8 mouse cellular contexts compared by ENCODE assay signal in genomic region chr4:44755553-44756133, GRCm38 (mm10). TPM values are rescaled to one million over a fixed set of nuclear protein-coding genes. Genes with fewer than 3 reads are reported as not detected.
DNase-seq lines count a peak whose midpoint lies in the region; ATAC-seq and TF ChIP-seq lines count a peak whose summit lies in the region.

Zcchc7 (plus strand) TSS chr4:44755877.

- H3K27ac ChIP-seq in ES-E14 (ENCODE audit: insufficient read depth, low read depth, low read length, poor library complexity, severe bottlenecking) = peak within 1 kb of the TSS; percentile 59; the same call in 1 of the 2 replicates
- H3K27ac ChIP-seq in forebrain, embryonic 11.5 days (ENCODE audit: low read depth, low read length) = peak within 1 kb of the TSS; percentile 79
- H3K27ac ChIP-seq in hindbrain, embryonic 11.5 days (ENCODE audit: low read depth, low read length) = peak within 1 kb of the TSS; percentile 94
- peak within 1 kb of the TSS; percentile 68 for H3K27ac ChIP-seq in liver, embryonic 14.5 days

- no peak for DNase-seq in heart, adult 8-10 months (ENCODE audit: low spot score)
- no peak for DNase-seq in heart, adult 18-20 months
- no peak for DNase-seq in ES-E14 (ENCODE audit: low read depth, low spot score)
- no peak for DNase-seq in forebrain, embryonic 11.5 days (ENCODE audit: low spot score)
- DNase-seq in hindbrain, embryonic 11.5 days (ENCODE audit: low spot score) = no peak
- no peak for DNase-seq in liver, embryonic 14.5 days (ENCODE audit: low read depth in 3 of 3, low spot score in 3 of 3)
- no peak for DNase-seq in yolk sac, embryonic 10.5 days (ENCODE audit: low spot score)
- DNase-seq in cerebellum, adult 11 months = no peak

- peak; percentile 36 for ATAC-seq in forebrain, embryonic 11.5 days (replicated peaks; ENCODE audit: low FRiP score)
- peak; percentile 65 for ATAC-seq in hindbrain, embryonic 11.5 days (ENCODE audit: low FRiP score)
- ATAC-seq in liver, embryonic 14.5 days (ENCODE audit: insufficient read depth) = peak; percentile 24

- TF ChIP-seq CTCF in liver, embryonic 14.5 days (IDR thresholded peaks at IDR 0.05; ENCODE audit: low read depth) = no peak

- TF ChIP-seq EP300 in liver, embryonic 14.5 days (IDR thresholded peaks at IDR 0.05; ENCODE audit: low read depth) = no peak

- H3K9me3 ChIP-seq in ES-E14 (ENCODE audit: control insufficient read depth, insufficient read depth, low read depth, low read length) = no peaks in the 10 kb centered on the region
- no peaks in the 10 kb centered on the region for H3K9me3 ChIP-seq in forebrain, embryonic 11.5 days (ENCODE audit: control insufficient read depth, low read length)
- H3K9me3 ChIP-seq in hindbrain, embryonic 11.5 days (ENCODE audit: control insufficient read depth, low read length) = no peaks in the 10 kb centered on the region
- no peaks in the 10 kb centered on the region for H3K9me3 ChIP-seq in liver, embryonic 14.5 days (ENCODE audit: control insufficient read depth, low read length)

- H3K4me2 ChIP-seq in forebrain, embryonic 11.5 days (ENCODE audit: low read depth, low read length, severe bottlenecking) = peak within 1 kb of the TSS; percentile 78
- peak within 1 kb of the TSS; percentile 62 for H3K4me2 ChIP-seq in hindbrain, embryonic 11.5 days (replicated peaks; ENCODE audit: low read depth, low read length)
- peak within 1 kb of the TSS; percentile 81 for H3K4me2 ChIP-seq in liver, embryonic 14.5 days (ENCODE audit: low read depth)

- no peaks in the 10 kb centered on the region for H3K4me1 ChIP-seq in ES-E14 (ENCODE audit: control insufficient read depth in 2 of 2, insufficient read depth in 2 of 2, low read length in 2 of 2, poor library complexity in 1 of 2)
- peaks cover 3% of the 10 kb centered on the region; the same call in 1 of the 2 replicates for H3K4me1 ChIP-seq in forebrain, embryonic 11.5 days (replicated peaks; ENCODE audit: control insufficient read depth, insufficient read depth, low read length)
- H3K4me1 ChIP-seq in hindbrain, embryonic 11.5 days (replicated peaks; ENCODE audit: control insufficient read depth, insufficient read depth, low read length) = no peaks in the 10 kb centered on the region
- peaks cover 4 to 6% of the 10 kb centered on the region in 2 experiments for H3K4me1 ChIP-seq in liver, embryonic 14.5 days (replicated peaks; ENCODE audit: control insufficient read depth in 2 of 2, insufficient read depth in 2 of 2, low read length in 1 of 2)

- in situ Hi-C loops in ES-E14 (cut with MboI; ENCODE audit: low sequenced_read_pairs in 2 of 2, unreplicated experiment in 2 of 2) = no loop called here

- 5% methylated on average over 15 of the region's 15 CpGs for WGBS in forebrain, embryonic 11.5 days
- WGBS in hindbrain, embryonic 11.5 days = 5% methylated on average over 15 of the region's 15 CpGs
- 4% methylated on average over 15 of the region's 15 CpGs for WGBS in liver, embryonic 14.5 days (ENCODE audit: insufficient replicate concordance)

- no peaks in the 10 kb centered on the region for H3K27me3 ChIP-seq in forebrain, embryonic 11.5 days (ENCODE audit: control insufficient read depth, insufficient read depth, low read length)
- H3K27me3 ChIP-seq in hindbrain, embryonic 11.5 days (ENCODE audit: control insufficient read depth, insufficient read depth, low read length) = no peaks in the 10 kb centered on the region
- H3K27me3 ChIP-seq in liver, embryonic 14.5 days (ENCODE audit: control insufficient read depth, insufficient read depth, low read length) = no peaks in the 10 kb centered on the region

- peak within 1 kb of the TSS; percentile 70 to 87 for H3K4me3 ChIP-seq in ES-E14 (ENCODE audit: insufficient read depth in 1 of 2, low read depth in 1 of 2, low read length in 2 of 2, poor library complexity in 1 of 2, severe bottlenecking in 1 of 2)
- H3K4me3 ChIP-seq in forebrain, embryonic 11.5 days (ENCODE audit: low read depth, low read length) = peak within 1 kb of the TSS; percentile 90
- H3K4me3 ChIP-seq in hindbrain, embryonic 11.5 days (ENCODE audit: low read depth, low read length) = peak within 1 kb of the TSS; percentile 92
- H3K4me3 ChIP-seq in liver, embryonic 14.5 days (ENCODE audit: insufficient read depth in 1 of 2, low read depth in 2 of 2, low read length in 2 of 2) = peak within 1 kb of the TSS; percentile 76 to 91

- H3K9ac ChIP-seq in ES-E14 (ENCODE audit: insufficient read depth, low read depth, low read length, poor library complexity, severe bottlenecking) = peak within 1 kb of the TSS; percentile 90
- peak within 1 kb of the TSS; percentile 81 for H3K9ac ChIP-seq in forebrain, embryonic 11.5 days (ENCODE audit: low read length)
- H3K9ac ChIP-seq in hindbrain, embryonic 11.5 days (ENCODE audit: low read depth, low read length) = peak within 1 kb of the TSS; percentile 95
- H3K9ac ChIP-seq in liver, embryonic 14.5 days (replicated peaks) = peak within 1 kb of the TSS; percentile 90

- H3K36me3 ChIP-seq in ES-E14 (ENCODE audit: control insufficient read depth, insufficient read depth, low read length, poor library complexity, severe bottlenecking) = no peaks in the 10 kb centered on the region
- no peaks in the 10 kb centered on the region for H3K36me3 ChIP-seq in forebrain, embryonic 11.5 days (ENCODE audit: control insufficient read depth, insufficient read depth, low read length)
- H3K36me3 ChIP-seq in hindbrain, embryonic 11.5 days (ENCODE audit: control insufficient read depth, insufficient read depth, low read length) = no peaks in the 10 kb centered on the region
- H3K36me3 ChIP-seq in liver, embryonic 14.5 days (replicated peaks; ENCODE audit: control insufficient read depth, insufficient read depth, low read depth) = no peaks in the 10 kb centered on the region

TF ChIP-seq in ES-E14, 5 proteins besides CTCF, POLR2A, EP300 and RAD21:
- TF ChIP-seq HCFC1 (IDR thresholded peaks at IDR 0.05; ENCODE audit: borderline replicate concordance, insufficient read depth, low read length) (no peak), ZC3H11A (IDR thresholded peaks at IDR 0.05; ENCODE audit: borderline replicate concordance, low read depth, low read length) (no peak), MAFK (IDR thresholded peaks at IDR 0.05; ENCODE audit: insufficient read depth, low read depth, low read length) (no peak), CHD2 (IDR thresholded peaks at IDR 0.05; ENCODE audit: low read depth, low read length) (no peak), ZNF384 (IDR thresholded peaks at IDR 0.05; ENCODE audit: low read depth, low read length) (no peak)

RNA-seq across cellular contexts. Expression of gene Zcchc7, which starts in this region (rescaled TPM):
- 10 to 100 TPM in 3 of 4 experiments, 1 to 10 TPM in 1; 8.4 to 16.7 (median 14.5) TPM for total RNA-seq in heart, adult 8-10 months (2022)
- 10 to 100 TPM in 1 of 2 experiments, 1 to 10 TPM in 1; 8.4 to 11.6 TPM for total RNA-seq in heart, adult 18-20 months (2021)
- total RNA-seq in ES-E14 (2012; rRNA removed) = 24.5 and 25.1 TPM in 2 replicates
- polyA plus RNA-seq in forebrain, embryonic 11.5 days (2014; fragmentation: Nextera tagmentation; extraction: Ambion mirVana) = 20.7 and 24.3 TPM in 2 replicates
- polyA plus RNA-seq in hindbrain, embryonic 11.5 days (2014; fragmentation: Nextera tagmentation; extraction: Ambion mirVana) = 24.4 and 31.3 TPM in 2 replicates
- polyA plus RNA-seq in liver, embryonic 14.5 days (2012; rRNA removed) = 4.7 and 8.8 TPM in 2 replicates
- 11.6 and 12.3 TPM in 2 replicates for polyA plus RNA-seq in liver, embryonic 14.5 days (2014; fragmentation: Nextera tagmentation; extraction: Ambion mirVana)
